Mouse (Mus musculus) bone marrow, adult 2 months (tissue): Measurements from ENCODE around the gene Rassf8. TPM values are rescaled to one million over a fixed set of nuclear protein-coding genes. Genes with fewer than 3 reads are reported as not detected.

Experiments used
- H3K27ac ChIP-seq: fragments of 200-500 bp; 2 replicates; pipeline ENCODE4 v1.5.1; 2012; ENCODE audit warnings: low read depth, mild to moderate bottlenecking, control low read depth, inconsistent platforms, low read length; ENCODE audit not compliant: control insufficient read depth, poor library complexity, insufficient read depth
- H3K4me1 ChIP-seq: fragments of 200-500 bp; 2 replicates; pipeline ENCODE4 v1.6.1; 2011; ENCODE audit warnings: low read length; ENCODE audit not compliant: control insufficient read depth, insufficient read depth
- H3K4me3 ChIP-seq: fragments of 200-500 bp; replicated peaks from 2 replicates; pipeline ENCODE3; 2011; ENCODE audit warnings: mild to moderate bottlenecking, low read depth, low read length, control low read depth; ENCODE audit not compliant: control insufficient read depth
- CTCF ChIP-seq: fragments of 200-500 bp; IDR thresholded peaks from 2 replicates; pipeline ENCODE4 v1.5.1; 2011; ENCODE audit warnings: low read length, control low read depth; ENCODE audit not compliant: control insufficient read depth, insufficient read depth
- POLR2A ChIP-seq: fragments of 200-500 bp; IDR thresholded peaks from 2 replicates; pipeline ENCODE4 v1.6.1; 2011; ENCODE audit warnings: low read depth, mild to moderate bottlenecking, control low read depth, low read length, borderline replicate concordance; ENCODE audit not compliant: control insufficient read depth
- WGBS: fragments of 180-500 bp; shearing (Covaris S2); methylation state at CpG from one replicate; pipeline ENCODE4 v1.1.7; 2018; 5-methylcytosine and 5-hydroxymethylcytosine counted together
- polyA plus RNA-seq: library from polyadenylated mRNA; stranded (reverse); fragments of >200 nt; gene quantifications from 2 replicates; pipeline ENCODE4 v1.2.4, GENCODE M21; 2011; ENCODE audit warnings: low replicate concordance; ENCODE audit not compliant: missing spikeins, insufficient read depth, insufficient read length

The Rassf8 gene
- polyA plus RNA-seq, result 3.0 and 3.5 TPM in 2 replicates

- peak within 1 kb of the TSS; percentile 67 for H3K4me3 ChIP-seq
- under 1% methylated on average over 56 of the region's 71 CpGs for WGBS
- H3K27ac ChIP-seq, result peak within 1 kb of the TSS; percentile 42; the same call in 1 of the 2 replicates
- TF ChIP-seq CTCF, result no peak
- TF ChIP-seq POLR2A, result peak; percentile 18; the same call in 1 of the 2 replicates
- H3K4me1 ChIP-seq, result no peaks in the 10 kb centered on the region; the same call in 1 of the 2 replicates
These were observed at the start of gene Rassf8 for GRCm38 (mm10) chr6:145746132-145746849. Rassf8 (plus strand) TSS chr6:145746748.

DNA sequence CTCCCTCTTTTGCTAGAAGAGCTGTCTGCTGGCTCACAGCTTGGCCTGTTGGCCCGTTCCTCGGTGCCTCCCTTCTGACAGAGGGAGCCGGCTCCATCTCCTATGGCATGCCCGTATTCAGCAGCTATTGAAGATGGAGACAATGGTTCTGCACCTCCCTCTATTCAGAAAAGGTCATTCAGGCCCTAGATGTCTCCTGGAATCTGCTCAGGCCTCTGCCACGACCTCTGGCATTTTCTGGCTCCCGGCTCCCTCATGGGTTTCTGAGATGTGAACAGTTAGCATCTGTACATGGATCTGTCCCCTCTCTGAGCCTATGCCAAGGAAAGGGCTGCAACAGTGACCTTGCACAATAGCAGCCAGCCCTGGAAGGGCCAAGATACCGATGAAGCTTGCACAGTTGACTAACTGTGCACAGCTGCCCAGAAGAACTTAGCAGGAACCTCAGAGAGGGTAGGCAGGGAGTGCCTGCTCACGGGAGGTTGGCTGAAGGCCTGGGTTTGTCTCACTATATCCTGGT lies 45.5 kb upstream of the Rassf8 start:
- no peak overlapping the region for H3K4me3 ChIP-seq
- no peak for TF ChIP-seq CTCF
- TF ChIP-seq POLR2A, result no peak
- 72% methylated on average over 8 of the region's 8 CpGs for WGBS
- H3K27ac ChIP-seq, result no peak overlapping the region
- H3K4me1 ChIP-seq, result no peaks in the 10 kb centered on the region

DNA sequence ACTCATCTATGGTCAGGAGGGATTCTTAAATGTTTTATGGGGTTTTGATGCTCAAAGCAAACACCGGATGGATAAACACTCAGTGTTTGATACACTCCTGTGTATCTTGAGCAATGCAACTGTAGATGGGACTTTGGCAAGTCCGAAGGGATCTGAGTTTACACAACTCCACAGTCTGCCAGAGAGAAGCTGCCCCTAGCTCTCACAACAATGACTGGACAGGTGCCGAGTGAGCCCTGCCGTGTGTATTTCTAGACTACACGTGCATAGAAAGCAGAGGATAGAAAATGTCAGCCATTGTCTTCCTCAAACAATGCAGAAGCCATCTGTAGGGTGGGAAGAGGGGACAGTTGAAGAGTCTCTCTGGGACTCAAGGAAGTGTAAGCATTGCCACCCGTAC lies 42.9 kb upstream of the Rassf8 start:
- WGBS, result 85% methylated on average over 6 of the region's 6 CpGs
- Histone ChIP-seq H3K27ac (no peak overlapping the region), H3K4me1 (no peaks in the 10 kb centered on the region), H3K4me3 (no peak overlapping the region)
- TF ChIP-seq POLR2A (no peak), CTCF (no peak)

GRCm38 (mm10) chr6:145709956-145710720 lies 36.4 kb upstream of the Rassf8 start:
- TF ChIP-seq CTCF (no peak), POLR2A (no peak)
- H3K4me1 ChIP-seq, result no peaks in the 10 kb centered on the region
- H3K27ac ChIP-seq, result no peak overlapping the region
- no peak overlapping the region for H3K4me3 ChIP-seq
- 82% methylated on average over 18 of the region's 18 CpGs for WGBS

- TF ChIP-seq CTCF, result no peak
- no peak for TF ChIP-seq POLR2A
- Histone ChIP-seq H3K4me3 (no peak overlapping the region), H3K4me1 (no peaks in the 10 kb centered on the region), H3K27ac (no peak overlapping the region)
- 76% methylated on average over 3 of the region's 3 CpGs for WGBS
These were observed 35.8 kb upstream of the Rassf8 start for GRCm38 (mm10) chr6:145710797-145711196.

- 79% methylated on average over 5 of the region's 5 CpGs for WGBS
These were observed 35.2 kb upstream of the Rassf8 start for GRCm38 (mm10) chr6:145711320-145711719.

GRCm38 (mm10) chr6:145713241-145714114 lies 33.1 kb upstream of the Rassf8 start:
- 80% methylated on average over 8 of the region's 8 CpGs for WGBS
- TF ChIP-seq CTCF (no peak), POLR2A (no peak)
- no peak overlapping the region for H3K27ac ChIP-seq
- no peaks in the 10 kb centered on the region for H3K4me1 ChIP-seq
- H3K4me3 ChIP-seq, result no peak overlapping the region

More at GRCm38 (mm10) chr6:145711320-145711719, 35.2 kb upstream of the Rassf8 start:
- Histone ChIP-seq H3K4me3 (no peak overlapping the region), H3K27ac (no peak overlapping the region), H3K4me1 (no peaks in the 10 kb centered on the region)
- TF ChIP-seq POLR2A (no peak), CTCF (no peak)
